Mouse (Mus musculus) liver, embryonic 18 days (tissue): ENCODE data around the gene Ctla4. TPM values are rescaled to one million over a fixed set of nuclear protein-coding genes. Genes with fewer than 3 reads are reported as not detected.

Source experiments
- polyA plus RNA-seq: library from polyadenylated mRNA; depleted of rRNA; stranded (reverse); fragments of >200 nt; gene quantifications from 2 replicates; pipeline ENCODE4 v1.2.3, GENCODE M21; 2012; rRNA removed

Ctla4 gene
- not detected in 2 replicates for polyA plus RNA-seq

DNA sequence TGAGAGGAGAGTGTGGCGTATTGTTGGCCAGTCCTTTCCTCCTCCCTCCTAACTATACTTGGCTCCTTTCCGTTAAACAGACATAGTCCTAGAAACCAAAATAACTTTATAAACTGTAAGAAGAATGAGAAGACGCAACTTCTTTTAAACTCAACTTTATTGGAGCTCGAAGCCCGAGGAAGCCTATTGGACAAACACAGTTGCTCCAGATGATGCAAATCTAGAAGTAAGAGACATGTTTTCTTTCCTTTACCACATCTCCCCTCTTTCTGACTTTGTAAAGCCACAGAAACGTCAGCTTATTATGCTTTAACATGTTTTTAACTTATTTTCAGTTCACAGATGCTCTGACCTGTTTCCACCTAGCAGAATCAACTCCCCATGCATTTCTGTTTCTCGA is at the start of gene Ctla4:
Gene Ctla4 (plus strand): TSS at position 20 of the 400 bp plus-strand sequence.

Other genes starting within 250 kb of the Ctla4 start
- 0.03 and 0.06 TPM in 2 replicates for gene Cd28, start 170.2 kb upstream of the Ctla4 start, polyA plus RNA-seq
- 0.71 and 0.77 TPM in 2 replicates for gene Icos, start 90.9 kb downstream of the Ctla4 start, polyA plus RNA-seq